Mouse (Mus musculus): Measurements from ENCODE around the gene Slitrk2. TPM values are rescaled to one million over a fixed set of nuclear protein-coding genes. Genes with fewer than 3 reads are reported as not detected.

The Slitrk2 gene
- total RNA-seq (2021), result 10 to 100 TPM; 35.6 to 38.1 TPM

DNA sequence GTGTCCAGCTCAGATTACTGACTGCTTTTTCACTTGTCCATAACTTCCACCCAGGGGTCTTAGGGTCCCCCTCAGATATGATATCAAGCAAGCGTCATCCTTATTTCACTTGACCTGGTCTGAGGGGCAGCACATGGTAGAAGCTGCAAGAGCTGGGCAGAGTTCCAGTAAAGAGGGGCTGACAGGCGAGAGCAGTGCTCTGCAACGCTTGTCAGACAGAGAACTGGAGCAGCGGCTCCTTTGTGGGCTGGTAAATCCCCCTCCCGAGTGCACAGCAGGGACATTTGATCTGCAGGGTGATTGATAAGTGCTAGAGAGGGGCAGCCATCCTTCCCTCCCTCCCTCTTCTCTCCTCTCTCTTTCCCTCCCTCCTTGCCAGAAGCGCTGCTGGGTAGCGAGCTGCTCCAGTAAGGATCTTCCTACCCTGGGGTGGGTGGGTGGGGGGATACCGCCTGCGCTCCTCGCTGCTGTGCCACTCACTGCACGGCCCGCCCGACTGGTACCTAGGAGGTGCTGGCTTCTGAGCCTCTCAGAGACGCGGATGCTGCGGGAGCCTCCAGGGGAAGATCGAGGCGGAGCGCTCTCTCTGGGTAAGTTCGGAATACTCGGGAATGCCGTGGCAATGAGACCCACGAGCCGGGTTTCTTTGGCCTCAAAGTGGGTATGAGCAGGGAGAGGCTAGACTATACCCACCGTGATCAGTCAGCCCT, at the start of gene Slitrk2:
Gene Slitrk2, plus strand, starts transcription at position 408 of the 710 bp plus-strand sequence.
- DNase-seq, result peak; percentile 21 to 24

DNA sequence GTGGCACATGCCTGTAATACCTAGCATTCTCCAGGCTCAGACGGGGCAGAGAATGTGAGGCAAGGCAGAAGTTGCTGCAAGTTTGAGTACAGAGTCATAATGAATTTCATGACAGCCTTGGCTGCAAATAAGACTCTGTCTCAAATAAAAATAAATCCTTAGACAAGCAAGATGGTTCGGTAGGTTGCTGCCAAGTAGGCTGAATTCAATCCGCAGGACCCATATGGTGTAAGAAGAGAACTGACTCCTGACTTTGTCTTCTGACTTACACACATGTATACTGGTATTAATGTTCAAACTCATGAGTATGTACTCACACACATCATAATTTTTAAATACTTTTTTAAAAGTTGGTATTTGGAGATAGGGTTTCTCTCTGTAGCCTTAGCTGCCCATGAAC, 43.6 kb upstream of the Slitrk2 start:
- DNase-seq, result no peak

DNA sequence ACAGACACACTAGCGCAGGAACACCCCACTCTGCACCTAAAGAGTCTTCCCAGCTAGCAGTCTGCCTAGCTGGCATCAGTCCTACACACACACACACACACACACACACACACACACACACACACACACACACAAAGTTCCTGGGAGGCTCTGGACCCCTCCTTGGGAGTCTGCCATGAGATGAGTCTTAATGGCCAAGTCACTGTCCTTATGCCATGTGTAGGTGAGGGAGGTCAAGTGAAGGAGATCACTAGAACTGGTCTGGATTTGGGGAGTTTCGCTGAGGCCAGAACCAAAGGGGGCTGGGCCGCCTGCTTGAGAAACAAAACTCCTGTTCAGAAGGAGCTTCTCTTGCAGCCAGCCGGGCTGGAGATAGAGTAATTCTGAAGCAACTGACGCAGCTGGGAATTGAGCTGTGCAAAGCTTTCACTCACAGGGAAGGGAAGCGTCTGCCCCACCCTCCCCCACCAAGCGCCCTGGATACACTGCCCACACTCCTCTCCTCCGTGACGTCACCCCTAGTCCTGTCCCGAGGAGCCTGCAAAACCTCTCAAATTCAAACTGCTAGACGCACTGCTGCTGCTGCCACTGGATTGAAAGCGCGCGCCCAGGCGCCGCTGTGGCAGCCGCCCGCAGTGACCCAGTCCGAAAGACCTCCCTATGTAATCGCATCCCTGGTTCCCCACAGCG, 3.5 kb downstream of the Slitrk2 start:
- DNase-seq, result peak; percentile 54 to 60

DNA sequence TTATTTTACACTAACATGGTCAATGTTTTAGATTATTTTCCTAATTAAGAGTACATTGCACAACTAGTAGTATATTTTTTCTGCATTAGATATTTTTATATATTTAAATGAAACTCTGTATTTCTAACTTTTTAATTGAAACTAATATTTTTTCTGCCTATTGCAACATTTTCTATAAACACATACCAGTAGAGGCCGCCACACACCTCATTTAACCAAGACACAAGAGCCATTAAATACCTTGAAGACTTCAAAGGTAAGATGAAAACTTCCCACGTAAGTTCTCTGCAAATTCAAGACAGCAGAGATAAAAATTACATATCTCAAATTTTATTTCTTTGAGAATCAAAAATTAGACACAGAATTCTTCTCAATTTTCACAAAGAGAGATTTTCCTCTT, 8.2 kb downstream of the Slitrk2 start:
- DNase-seq, result no peak

DNA sequence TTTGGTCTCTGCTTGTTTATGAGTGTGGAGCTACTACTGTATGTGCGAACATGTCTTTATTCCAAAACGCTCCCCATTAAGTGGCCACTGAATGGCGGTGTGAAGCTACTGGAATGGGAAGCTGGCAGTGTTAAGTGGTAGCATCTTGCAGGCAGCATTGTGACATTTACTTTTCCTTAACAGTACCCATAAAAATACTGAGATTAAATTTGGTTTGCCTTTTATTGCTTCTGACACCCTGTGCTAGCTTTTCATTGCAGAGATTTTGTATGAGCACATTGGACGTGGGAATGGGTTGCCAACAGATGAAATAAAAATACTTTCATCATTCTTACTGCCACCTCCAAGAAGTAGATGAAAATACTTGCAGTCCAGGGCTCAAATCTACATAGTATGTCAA, 27.8 kb downstream of the Slitrk2 start:
- DNase-seq, result no peak

DNA sequence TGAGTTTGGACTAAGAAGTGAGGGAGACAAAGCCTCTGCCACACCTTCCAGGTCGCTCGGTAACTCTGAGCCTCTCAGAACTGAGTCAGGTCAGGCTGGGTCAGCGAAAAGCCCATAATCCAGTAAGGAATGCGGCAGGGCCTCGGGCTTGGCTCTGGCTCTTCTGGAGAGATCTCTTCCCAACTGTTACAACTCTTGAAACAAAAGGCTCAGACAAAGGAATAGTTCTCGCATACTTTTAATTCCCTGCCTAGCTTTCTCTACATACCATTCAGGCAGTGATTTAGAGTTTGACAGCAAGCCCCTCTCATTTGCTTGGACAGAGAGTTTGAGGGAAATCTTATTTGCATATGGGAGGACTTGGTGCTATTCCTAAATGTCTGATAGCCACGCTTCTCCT, 29.5 kb downstream of the Slitrk2 start:
- DNase-seq, result no peak

All from layer of hippocampus, postnatal 36 days (tissue).